Mouse (Mus musculus): Measurements from ENCODE around the gene Hecw2. TPM values are rescaled to one million over a fixed set of nuclear protein-coding genes. Genes with fewer than 3 reads are reported as not detected.
A peak's percentile ranks its signal among the peaks of the same experiment; 100 is the strongest.

Gene Hecw2
- total RNA-seq, 4 experiments from 2014 or later, result 1.9 to 4.3 (median 2.3) TPM

GRCm38 (mm10) chr1:53900416-53900815, 294.6 kb downstream of the Hecw2 start:
- DNase-seq (ENCODE audit: low spot score in 2 of 2), result no peak

GRCm38 (mm10) chr1:53894299-53894698, 300.7 kb downstream of the Hecw2 start:
- no peak for DNase-seq (ENCODE audit: low spot score in 2 of 2)

GRCm38 (mm10) chr1:53890380-53890779, 304.6 kb downstream of the Hecw2 start:
- DNase-seq (ENCODE audit: low spot score in 2 of 2), result no peak

DNA sequence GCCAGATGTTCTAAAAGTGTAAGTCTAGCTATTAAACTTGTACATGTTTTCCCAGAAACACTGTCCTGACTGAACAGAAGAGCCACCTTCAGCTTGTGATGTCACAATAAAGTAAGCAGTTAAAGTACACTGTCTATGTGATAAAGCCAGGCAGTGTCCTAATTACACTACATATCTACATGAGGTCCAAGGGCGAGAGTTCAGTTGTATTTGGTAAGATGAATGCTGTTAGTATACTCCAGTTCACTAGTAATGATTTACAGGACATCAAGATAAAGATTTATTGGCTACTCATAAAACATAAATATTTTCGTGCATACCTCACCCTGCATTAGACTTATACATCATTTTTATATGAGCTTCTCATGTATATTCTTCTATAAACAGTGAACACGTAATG, 305.2 kb downstream of the Hecw2 start:
- DNase-seq (ENCODE audit: low spot score in 2 of 2), result no peak

GRCm38 (mm10) chr1:53882480-53882879, 312.5 kb downstream of the Hecw2 start:
- DNase-seq (ENCODE audit: low spot score in 2 of 2), result no peak

GRCm38 (mm10) chr1:53875919-53876318, 319.0 kb downstream of the Hecw2 start:
- no peak for DNase-seq (ENCODE audit: low spot score in 2 of 2)

DNA sequence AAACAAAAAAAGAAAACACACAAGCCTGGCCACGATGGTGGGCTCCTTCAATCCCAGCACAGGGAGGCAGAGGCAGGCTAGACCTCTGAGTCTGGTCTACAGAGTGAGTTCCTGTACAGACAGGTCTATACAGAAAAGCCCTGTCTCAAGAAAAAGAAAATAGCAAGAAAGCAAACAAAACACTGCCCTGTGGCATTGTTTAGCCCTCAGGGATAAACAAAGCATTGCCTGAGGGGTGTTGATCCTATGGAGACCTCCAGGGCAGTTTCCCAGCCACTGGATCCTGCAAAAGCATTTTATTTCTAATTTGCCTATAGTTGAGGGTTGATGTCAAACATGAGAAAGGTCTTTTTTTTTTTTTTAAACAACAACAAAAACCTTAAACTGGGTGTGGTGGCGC, 327.7 kb downstream of the Hecw2 start:
- DNase-seq (ENCODE audit: low spot score in 2 of 2), result no peak

- no peak for DNase-seq (ENCODE audit: low spot score in 2 of 2)
Measured at GRCm38 (mm10) chr1:53866374-53866902, 328.5 kb downstream of the Hecw2 start.

- no peak for DNase-seq (ENCODE audit: low spot score in 2 of 2)
Measured at GRCm38 (mm10) chr1:53864046-53864445, 330.9 kb downstream of the Hecw2 start.

DNA sequence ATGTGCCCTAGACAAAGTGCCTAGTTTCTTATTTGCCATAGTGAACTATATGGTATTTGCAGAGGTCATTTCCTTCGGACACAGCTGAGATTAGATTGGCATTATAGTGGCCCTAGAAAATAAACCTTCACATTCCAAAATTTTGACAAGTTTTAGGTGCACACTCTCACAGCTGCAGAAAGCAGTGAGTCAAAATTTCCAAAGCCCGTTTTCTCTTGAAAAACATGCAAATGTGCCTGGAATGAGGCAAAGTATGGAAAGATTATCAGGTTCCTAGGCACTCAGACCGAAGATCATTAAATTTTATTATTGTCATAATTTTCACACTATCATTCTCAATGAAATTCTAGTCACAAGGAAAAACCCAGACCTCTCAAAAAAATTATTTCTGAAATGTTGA, 334.4 kb downstream of the Hecw2 start:
- no peak for DNase-seq (ENCODE audit: low spot score in 2 of 2)

- no peak for DNase-seq (ENCODE audit: low spot score in 2 of 2)
Measured at GRCm38 (mm10) chr1:53859175-53859574, 335.8 kb downstream of the Hecw2 start.

DNA sequence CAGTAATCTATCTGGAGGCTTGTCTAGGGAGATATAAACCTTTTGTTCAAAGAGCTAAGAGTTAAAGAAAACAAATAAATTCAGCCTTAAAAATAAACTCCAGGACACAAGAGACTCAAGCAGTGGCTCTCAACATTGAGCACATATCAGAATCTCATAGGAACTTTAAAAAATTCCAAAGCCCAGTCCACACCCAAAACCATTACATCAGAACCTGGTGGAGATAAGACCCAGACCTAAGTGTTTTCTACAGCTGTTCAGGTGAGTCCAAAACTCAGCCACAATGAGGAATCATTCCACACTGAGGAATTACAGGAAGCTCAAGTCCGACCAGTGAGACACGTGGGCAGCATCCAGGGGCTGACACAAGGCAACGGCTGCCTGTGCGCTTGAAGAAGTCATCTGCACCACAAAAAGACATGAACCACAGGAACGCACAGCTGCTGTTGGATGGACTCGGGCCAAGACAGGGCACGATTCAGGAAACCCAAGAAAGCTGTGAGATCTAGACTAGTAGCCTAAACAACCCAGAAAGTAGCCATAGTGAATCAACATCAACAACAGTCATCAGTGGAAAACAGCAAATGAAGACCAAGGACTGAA, 338.4 kb downstream of the Hecw2 start:
- peak in 1 of 2 experiments; percentile 5 for DNase-seq (ENCODE audit: low spot score in 2 of 2)

- DNase-seq (ENCODE audit: low spot score in 2 of 2), result no peak
Measured at GRCm38 (mm10) chr1:53855732-53856131, 339.2 kb downstream of the Hecw2 start.

- DNase-seq (ENCODE audit: low spot score in 2 of 2), result no peak
Measured at GRCm38 (mm10) chr1:53852086-53852610, 342.8 kb downstream of the Hecw2 start.

- no peak for DNase-seq (ENCODE audit: low spot score in 2 of 2)
Measured at GRCm38 (mm10) chr1:53851334-53851733, 343.6 kb downstream of the Hecw2 start.

GRCm38 (mm10) chr1:53850891-53851290, 344.1 kb downstream of the Hecw2 start:
- no peak for DNase-seq (ENCODE audit: low spot score in 2 of 2)

- no peak for DNase-seq (ENCODE audit: low spot score in 2 of 2)
Measured at GRCm38 (mm10) chr1:53846665-53847237, 348.2 kb downstream of the Hecw2 start.

DNA sequence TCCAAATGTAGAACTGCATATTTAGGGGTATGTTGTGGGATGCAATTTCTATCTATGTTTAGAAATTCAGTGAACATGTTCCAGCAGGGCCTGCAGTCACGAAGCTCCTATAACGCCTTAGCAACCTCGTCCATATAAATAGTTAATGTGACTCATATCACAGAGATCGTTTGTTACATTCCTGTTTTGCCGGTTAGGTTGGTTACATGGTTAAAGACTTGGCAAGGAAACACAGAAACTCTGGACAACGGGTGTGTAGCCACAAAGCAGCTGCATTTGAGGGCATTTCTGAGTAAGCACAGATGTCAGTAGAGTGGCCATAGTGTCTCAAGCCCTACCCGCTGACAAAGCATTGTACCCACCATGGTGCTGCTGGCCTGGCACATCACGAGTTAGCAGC, 349.1 kb downstream of the Hecw2 start:
- DNase-seq (ENCODE audit: low spot score in 2 of 2), result no peak

GRCm38 (mm10) chr1:53844914-53845612, 349.9 kb downstream of the Hecw2 start:
- no peak for DNase-seq (ENCODE audit: low spot score in 2 of 2)

DNA sequence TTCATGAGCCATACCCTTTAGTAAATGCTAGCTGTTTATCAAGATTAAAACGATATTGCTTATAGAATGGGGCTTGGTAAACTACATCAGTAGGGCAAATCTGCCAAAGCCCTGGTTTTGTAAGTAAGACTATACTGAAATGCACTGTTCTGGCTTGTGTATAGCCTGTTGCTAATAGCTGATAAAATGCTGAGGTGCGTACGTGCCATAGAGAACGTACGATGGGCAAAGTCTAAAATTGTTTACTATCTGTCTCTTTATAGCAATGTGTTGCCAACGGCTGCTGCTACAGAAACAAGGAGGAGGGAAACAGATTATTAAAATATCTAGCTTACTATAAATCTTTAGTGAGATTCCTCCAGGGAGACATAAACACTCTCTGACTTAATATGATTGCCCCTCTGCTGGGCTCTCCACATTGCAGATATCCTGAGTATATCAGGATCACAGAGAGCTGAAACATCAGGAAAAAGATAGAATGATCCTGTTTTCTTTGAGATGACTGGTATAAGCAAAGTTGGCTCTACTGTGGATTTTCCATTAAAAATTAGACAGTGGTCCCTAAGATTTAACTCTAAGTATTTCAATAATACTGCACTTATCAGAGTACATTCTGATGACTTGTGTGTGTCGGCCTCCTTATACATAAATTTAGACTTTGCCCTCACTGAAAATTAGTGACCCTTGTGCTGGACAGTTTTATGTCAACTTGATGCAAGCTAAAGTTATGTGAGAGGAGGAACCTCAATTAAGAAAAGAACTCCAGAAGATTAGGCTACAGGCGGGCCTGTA, 350.6 kb downstream of the Hecw2 start:
- no peak for DNase-seq (ENCODE audit: low spot score in 2 of 2)

DNA sequence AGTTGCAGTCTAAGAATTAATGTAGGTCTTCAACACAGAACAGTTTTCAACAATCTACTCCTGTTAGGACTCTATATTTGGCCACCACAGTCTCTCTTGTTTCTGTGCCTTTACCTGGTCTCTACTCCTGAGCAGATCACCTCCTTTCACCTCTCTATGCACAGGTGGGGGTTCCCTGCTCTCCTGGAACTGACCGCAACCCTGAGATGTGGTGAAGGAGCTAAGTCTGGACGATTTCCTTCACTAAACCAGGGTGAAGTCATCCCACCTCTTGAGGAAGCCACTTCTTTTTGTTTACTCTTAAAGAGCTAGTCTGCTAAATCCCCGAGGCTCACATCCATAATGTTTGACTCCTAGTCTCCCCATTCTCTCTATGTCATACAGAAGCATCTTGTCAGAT, 351.9 kb downstream of the Hecw2 start:
- DNase-seq (ENCODE audit: low spot score in 2 of 2), result no peak

- DNase-seq (ENCODE audit: low spot score in 2 of 2), result no peak
Measured at GRCm38 (mm10) chr1:53841080-53841479, 353.9 kb downstream of the Hecw2 start.
